Mouse (Mus musculus) c-Kit-positive CD71-positive TER-119-negative erythroid progenitor cells, embryonic 14.5 days (primary cell): ENCODE results near the gene Il3ra.

ENCODE experiments used
- DNase-seq: peaks from one replicate; pipeline ENCODE4 v3.0.0-alpha.2; 2013; ENCODE audit warnings: low read depth

The Il3ra gene

GRCm38 (mm10) chr14:14354511-14355359 lies 8.7 kb downstream of the Il3ra start:
- DNase-seq: no peak

DNA sequence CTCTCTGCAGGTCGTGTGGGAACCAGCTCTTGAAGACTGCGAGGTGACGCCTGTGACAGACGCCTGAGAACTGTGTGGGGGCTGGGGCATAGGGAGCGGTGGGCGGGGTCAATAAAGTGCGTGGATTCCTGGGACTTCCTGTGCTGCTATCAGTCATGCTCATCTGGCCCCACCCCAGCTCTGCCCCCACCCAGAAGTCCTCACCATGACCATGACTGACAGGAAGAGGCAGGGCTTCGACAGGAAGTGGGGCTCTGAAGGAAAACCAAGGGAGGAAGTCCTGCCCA lies 9.2 kb downstream of the Il3ra start:
- DNase-seq: no peak

DNA sequence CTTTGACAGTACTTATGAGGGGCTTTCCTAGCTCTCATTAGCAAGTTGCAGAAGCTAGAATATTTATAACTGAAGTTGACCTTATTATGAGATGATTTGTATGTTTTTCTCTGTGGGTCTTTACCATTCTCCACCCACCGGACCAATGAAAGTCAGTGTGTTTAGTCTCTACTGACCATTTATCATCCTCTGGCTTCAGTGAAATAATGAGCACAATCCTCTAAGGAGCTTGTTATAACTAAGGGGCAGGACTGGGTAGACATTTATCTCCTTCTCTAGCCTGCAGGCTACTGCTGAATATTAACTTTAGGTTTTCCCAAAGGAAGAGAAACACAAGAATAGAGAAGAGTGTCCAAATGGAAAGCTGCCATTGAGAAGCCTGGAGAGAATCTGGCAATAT lies 49.5 kb downstream of the Il3ra start:
- DNase-seq: no peak

DNA sequence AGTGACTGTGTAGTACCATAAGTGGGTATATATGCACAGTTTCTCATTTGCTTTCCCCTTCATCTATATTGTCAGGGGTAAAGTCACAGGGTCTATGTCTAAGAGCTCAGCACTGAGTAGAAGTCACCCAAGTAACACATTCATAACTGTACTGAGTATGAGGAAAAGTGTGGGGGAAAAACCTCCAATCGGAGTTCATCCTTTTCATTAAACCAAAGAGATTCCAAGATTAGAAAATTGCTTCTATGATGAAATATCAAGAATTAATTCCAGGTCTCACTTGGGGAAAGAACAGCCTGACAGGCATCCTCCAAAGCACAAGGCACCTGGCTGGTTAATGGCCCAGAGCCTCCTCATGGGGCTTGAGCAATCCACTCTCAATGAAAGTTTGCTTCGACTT lies 54.9 kb downstream of the Il3ra start, which contains the start of gene Olfr721-ps1:
Olfr721-ps1 (plus strand) TSS at position 301 of the 400 bp plus-strand sequence.
- DNase-seq: no peak
